Mouse (Mus musculus) G1E (cell line): Measurements from ENCODE around the gene Fastkd1. TPM values are rescaled to one million over a fixed set of nuclear protein-coding genes. Genes with fewer than 3 reads are reported as not detected.
A peak's percentile ranks its signal among the peaks of the same experiment; 100 is the strongest.

ENCODE experiments used
- ATAC-seq: 2 replicates; pipeline ENCODE4 v1.8.0; 2016; ENCODE audit warnings: mild to moderate bottlenecking; ENCODE audit not compliant: insufficient number of reproducible peaks, poor library complexity, low FRiP score, severe bottlenecking; ENCODE audit errors: extremely low read depth
- DNase-seq: peaks from one replicate; pipeline ENCODE4 v3.0.0; 2012; ENCODE audit warnings: low spot score
- H3K27me3 ChIP-seq: 2 replicates; pipeline ENCODE4 v1.6.1; 2012; ENCODE audit warnings: mild to moderate bottlenecking, low read length, inconsistent platforms; ENCODE audit not compliant: insufficient read depth
- H3K36me3 ChIP-seq: replicated peaks from 2 replicates; pipeline ENCODE3; 2012; ENCODE audit warnings: mild to moderate bottlenecking, inconsistent platforms
- H3K4me1 ChIP-seq: 2 replicates; pipeline ENCODE4 v1.6.1; 2012; ENCODE audit warnings: low read depth, low read length, inconsistent platforms, mixed read lengths; ENCODE audit not compliant: insufficient read depth
- H3K4me3 ChIP-seq: 2 replicates; pipeline ENCODE4 v1.5.1; 2012; ENCODE audit warnings: low read depth, mild to moderate bottlenecking, inconsistent platforms, low read length, moderate library complexity, mixed read lengths
- H3K9me3 ChIP-seq: replicated peaks from 2 replicates; pipeline ENCODE4 v1.6.1; 2012; ENCODE audit warnings: inconsistent platforms
- CTCF ChIP-seq: IDR thresholded peaks from 2 replicates; pipeline ENCODE4 v1.5.1; 2012; ENCODE audit warnings: low read depth, low read length, inconsistent platforms, mixed read lengths
- GATA1 ChIP-seq: IDR thresholded peaks from 2 replicates; pipeline ENCODE4 v1.6.1; 2012; ENCODE audit warnings: borderline replicate concordance, low read length, inconsistent platforms, mixed read lengths
- GATA2 ChIP-seq: IDR thresholded peaks from 2 replicates; pipeline ENCODE4 v1.6.1; 2012; ENCODE audit warnings: low read depth, low read length, inconsistent platforms, borderline replicate concordance
- POLR2AphosphoS5 ChIP-seq: IDR thresholded peaks from 2 replicates; pipeline ENCODE4 v1.6.1; 2012; ENCODE audit warnings: low read depth, low read length, inconsistent platforms; ENCODE audit not compliant: insufficient replicate concordance
- TAL1 ChIP-seq: conservative IDR thresholded peaks from 2 replicates; pipeline ENCODE4 v1.6.1; 2012; ENCODE audit warnings: low read depth, low read length, inconsistent platforms, mixed read lengths
- polyA plus RNA-seq: library from polyadenylated mRNA; stranded (reverse); fragments of >175 nt; gene quantifications from 2 replicates; pipeline ENCODE4 v1.2.3, GENCODE M21; 2012
- total RNA-seq, 2 experiments: library from RNA; stranded (forward) in 1 of 2; stranded (reverse) in 1 of 2; fragments of 200-1000 nt in 1 of 2; fragments of >200 nt in 1 of 2; fragmentation: Nextera tagmentation in 1 of 2; gene quantifications; 2 replicates each; pipeline ENCODE4 v1.2.3; 2014 to 2017

The Fastkd1 gene
- total and polyA plus RNA-seq, 3 experiments: 1.3 to 36.3 (median 18.3) TPM

GRCm38 (mm10) chr2:69667656-69668055 is 45.7 kb downstream of the Fastkd1 start:
- peaks cover 3% of the 10 kb centered on the region for H3K27me3 ChIP-seq
- DNase-seq (no peak), ATAC-seq (no peak)
- TF ChIP-seq GATA1 (no peak), POLR2AphosphoS5 (no peak), GATA2 (no peak), CTCF (no peak), TAL1 (no peak)
- no peaks in the 10 kb centered on the region for H3K36me3 ChIP-seq
- H3K4me1 ChIP-seq: peaks cover under 1% of the 10 kb centered on the region; the same call in 1 of the 2 replicates
- no peaks in the 10 kb centered on the region for H3K9me3 ChIP-seq
- H3K4me3 ChIP-seq: no peak overlapping the region

- no peak for TF ChIP-seq POLR2AphosphoS5
- no peak for TF ChIP-seq TAL1
- TF ChIP-seq GATA2: no peak
- no peak for TF ChIP-seq GATA1
- no peak for TF ChIP-seq CTCF
- no peaks in the 10 kb centered on the region for H3K4me1 ChIP-seq
- no peak overlapping the region for H3K4me3 ChIP-seq
- peaks cover 5% of the 10 kb centered on the region for H3K27me3 ChIP-seq
- no peaks in the 10 kb centered on the region for H3K9me3 ChIP-seq
- no peaks in the 10 kb centered on the region for H3K36me3 ChIP-seq
- DNase-seq: no peak
- ATAC-seq: no peak
These were observed 49.4 kb downstream of the Fastkd1 start for GRCm38 (mm10) chr2:69663827-69664476.

DNA sequence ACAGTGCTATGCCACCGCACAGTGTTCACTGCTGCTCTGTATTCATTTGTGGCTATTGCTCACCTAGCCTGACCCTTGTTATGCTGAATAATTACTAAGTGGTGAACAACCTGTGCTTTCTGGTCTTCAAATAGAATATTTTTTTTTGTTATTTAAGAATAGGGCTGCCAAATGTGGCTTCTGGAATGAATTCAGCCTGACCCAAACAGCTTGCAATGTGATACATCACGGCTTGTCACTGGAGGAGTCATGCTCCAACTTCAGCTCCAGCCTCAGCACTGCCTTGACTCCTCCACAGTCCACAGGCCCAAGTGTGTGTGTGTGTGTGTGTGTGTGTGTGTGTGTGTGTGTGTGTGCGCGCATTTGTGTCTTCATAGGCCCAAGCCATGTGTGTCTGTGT is 54.0 kb downstream of the Fastkd1 start:
- no peak for DNase-seq
- Histone ChIP-seq H3K27me3 (peaks cover 3% of the 10 kb centered on the region; the same call in 1 of the 2 replicates), H3K4me3 (no peak overlapping the region), H3K36me3 (no peaks in the 10 kb centered on the region), H3K9me3 (no peaks in the 10 kb centered on the region), H3K4me1 (no peaks in the 10 kb centered on the region)
- ATAC-seq: no peak
- TF ChIP-seq POLR2AphosphoS5: no peak
- no peak for TF ChIP-seq TAL1
- TF ChIP-seq GATA1: no peak
- no peak for TF ChIP-seq CTCF
- TF ChIP-seq GATA2: no peak

DNA sequence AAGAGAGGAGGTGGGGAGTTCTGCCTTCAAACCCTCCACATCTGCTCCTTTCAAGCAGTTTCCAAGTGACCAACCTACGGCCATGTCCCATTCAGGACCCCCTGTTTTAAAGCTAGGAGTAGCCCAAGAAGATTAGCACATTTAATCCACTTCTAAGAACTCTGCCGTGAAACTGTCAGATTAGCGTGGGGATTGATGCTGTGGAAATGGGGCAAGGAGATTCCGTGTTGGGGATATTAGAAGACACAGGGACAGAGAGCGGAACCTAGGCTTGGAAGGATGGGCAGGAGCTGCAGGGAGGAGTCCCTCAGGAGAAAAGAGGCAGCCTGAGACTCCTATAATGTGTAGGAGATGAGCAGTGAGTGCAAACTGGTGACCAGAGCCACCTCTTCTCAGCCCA is 63.6 kb downstream of the Fastkd1 start:
- DNase-seq (no peak), ATAC-seq (no peak)
- no peaks in the 10 kb centered on the region for H3K9me3 ChIP-seq
- no peaks in the 10 kb centered on the region for H3K36me3 ChIP-seq
- peaks cover 10% of the 10 kb centered on the region for H3K27me3 ChIP-seq
- H3K4me1 ChIP-seq: peaks cover 4% of the 10 kb centered on the region; the same call in 1 of the 2 replicates
- TF ChIP-seq POLR2AphosphoS5 (no peak), GATA2 (no peak), CTCF (no peak), GATA1 (no peak), TAL1 (no peak)
- H3K4me3 ChIP-seq: no peak overlapping the region

DNA sequence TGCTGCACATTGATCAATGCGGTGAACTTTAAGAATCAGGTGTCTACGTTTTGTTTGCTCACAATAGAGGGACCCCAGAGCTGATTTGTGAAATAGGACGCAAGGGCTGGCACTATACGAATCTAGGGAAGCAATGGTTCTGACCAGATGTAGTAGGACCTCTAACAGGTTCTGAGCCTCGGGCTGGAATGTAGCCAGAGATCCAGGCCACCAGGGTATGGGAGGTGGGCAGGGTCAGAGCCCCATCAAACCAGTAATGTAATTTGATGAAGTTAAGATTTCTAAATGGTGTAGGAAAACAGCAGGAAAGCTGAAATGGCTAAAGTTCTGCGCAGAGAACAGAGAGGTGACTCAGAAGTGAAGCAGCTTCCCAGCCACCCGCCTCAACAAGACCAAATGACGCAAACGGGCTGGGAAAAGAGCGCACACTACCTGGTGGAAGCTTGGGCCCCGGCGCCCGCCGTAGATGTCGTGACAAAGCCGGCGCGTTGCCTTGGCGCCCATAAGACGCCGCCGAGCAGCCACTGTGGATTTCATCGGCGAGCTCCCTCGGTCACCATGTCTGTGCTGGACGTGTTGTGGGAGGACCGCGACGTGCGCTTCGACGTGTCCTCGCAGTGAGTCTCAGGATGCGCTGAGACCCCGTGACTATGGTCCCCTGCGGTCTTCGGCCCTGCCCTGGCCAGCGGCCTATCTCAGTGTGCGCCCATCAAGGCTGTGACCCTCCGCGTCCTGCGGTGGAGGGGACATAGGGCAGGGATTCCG is 66.4 kb downstream of the Fastkd1 start, which contains the start of gene Bbs5:
Gene Bbs5 (plus strand): TSS at position 446 of the 765 bp plus-strand sequence.
- H3K4me3 ChIP-seq: peak within 1 kb of the TSS; percentile 49
- ATAC-seq: no peak
- H3K4me1 ChIP-seq: peaks cover 4% of the 10 kb centered on the region; the same call in 1 of the 2 replicates
- peaks cover 10% of the 10 kb centered on the region for H3K27me3 ChIP-seq
- TF ChIP-seq GATA2 (no peak), CTCF (no peak), POLR2AphosphoS5 (no peak), GATA1 (no peak), TAL1 (no peak)
- no peaks in the 10 kb centered on the region for H3K36me3 ChIP-seq
- no peak for DNase-seq
- H3K9me3 ChIP-seq: no peaks in the 10 kb centered on the region
